Mouse (Mus musculus): ENCODE results near the gene Med16.

Gene Med16

GRCm38 (mm10) chr10:79908167-79909091 is at the start of gene Med16:
TSS of gene Med16 (minus strand) at chr10:79908923.
- peak; percentile 95 for DNase-seq

- DNase-seq, result peak; percentile 61
Observed at GRCm38 (mm10) chr10:79958140-79958816, 49.6 kb upstream of the Med16 start.

DNA sequence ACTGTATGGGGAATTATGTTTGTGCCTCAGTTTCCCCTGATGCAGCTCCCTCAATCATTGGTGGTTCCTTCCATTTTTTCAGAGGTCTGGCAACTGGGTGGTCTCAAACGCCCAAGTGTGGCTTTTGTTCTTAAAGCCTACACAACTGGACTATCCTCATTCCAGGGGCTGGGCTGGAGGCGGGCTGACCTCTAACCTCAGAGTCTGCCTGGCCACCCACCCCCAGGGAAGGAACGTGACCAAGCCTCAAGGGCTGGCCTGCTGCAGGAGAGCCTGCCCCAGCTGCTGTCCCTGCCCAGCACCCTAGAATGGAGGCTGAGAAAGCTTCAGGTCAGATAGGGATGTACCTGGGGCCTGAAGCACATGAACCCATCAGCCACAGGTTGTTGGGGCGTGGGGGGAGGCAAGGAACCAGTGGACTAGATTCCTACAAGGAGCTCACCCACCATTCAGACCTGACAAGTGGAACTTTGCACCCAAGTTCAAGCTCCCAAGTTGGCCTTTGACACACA is 48.0 kb upstream of the Med16 start:
- no peak for DNase-seq

- DNase-seq, result no peak
Observed at GRCm38 (mm10) chr10:79955691-79956090, 47.0 kb upstream of the Med16 start.

DNA sequence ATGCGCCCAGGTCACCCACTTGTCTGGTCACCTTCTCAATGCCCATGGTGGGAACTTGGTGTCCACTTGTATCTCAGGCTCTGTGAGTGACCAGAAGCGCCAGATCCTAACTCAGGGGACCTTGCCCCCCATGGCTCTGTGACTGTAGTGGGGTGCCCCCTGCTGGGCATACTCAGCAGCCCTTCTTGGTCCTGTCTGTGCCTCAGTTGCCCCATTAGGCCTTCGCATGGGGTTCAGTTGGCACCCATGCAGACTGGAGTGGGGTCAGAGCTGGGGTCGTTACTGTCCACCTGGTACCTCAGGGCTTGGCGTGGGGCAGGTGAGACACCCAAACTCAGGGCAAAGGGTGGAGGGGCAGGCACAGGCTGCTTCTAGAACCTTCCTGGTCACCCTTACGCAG is 45.2 kb upstream of the Med16 start:
- DNase-seq, result no peak

DNA sequence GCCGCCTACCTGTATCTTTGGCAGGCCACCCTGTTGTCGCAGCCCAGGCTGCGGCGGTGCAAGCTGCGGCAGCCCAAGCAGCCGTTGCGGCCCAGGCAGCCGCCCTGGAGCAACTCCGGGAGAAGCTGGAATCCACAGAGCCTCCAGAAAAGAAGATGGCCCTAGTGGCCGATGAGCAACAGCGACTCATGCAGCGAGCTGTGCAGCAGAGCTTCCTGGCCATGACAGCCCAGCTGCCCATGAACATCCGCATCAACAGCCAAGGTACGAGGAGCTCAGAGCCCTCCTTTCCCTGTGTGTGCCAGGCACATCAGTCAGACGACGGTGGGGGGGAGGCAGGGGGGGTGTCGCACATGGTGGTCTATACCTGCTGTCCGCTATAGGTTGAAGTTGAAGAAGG is 41.9 kb upstream of the Med16 start:
- no peak for DNase-seq

DNA sequence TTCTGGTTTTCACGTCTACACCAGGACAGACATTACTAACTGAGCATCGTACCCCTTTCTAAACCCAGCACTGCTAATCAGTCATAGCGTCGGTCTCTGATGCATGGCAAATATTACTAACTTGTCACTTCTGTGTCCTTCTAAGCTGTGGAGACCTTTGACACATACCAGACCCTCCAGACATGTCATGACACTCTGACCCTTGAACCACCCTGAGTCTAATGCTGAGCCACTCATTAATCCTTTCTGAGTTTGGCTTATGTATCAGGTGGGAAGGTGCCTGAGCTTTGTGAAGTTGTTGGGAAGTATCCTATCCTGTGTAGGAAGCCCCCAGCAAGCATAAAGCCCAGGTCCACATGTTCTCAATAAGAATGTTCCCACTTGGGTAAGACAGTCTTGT is 41.1 kb upstream of the Med16 start:
- no peak for DNase-seq

- no peak for DNase-seq
Observed at GRCm38 (mm10) chr10:79947502-79947901, 38.8 kb upstream of the Med16 start.

DNA sequence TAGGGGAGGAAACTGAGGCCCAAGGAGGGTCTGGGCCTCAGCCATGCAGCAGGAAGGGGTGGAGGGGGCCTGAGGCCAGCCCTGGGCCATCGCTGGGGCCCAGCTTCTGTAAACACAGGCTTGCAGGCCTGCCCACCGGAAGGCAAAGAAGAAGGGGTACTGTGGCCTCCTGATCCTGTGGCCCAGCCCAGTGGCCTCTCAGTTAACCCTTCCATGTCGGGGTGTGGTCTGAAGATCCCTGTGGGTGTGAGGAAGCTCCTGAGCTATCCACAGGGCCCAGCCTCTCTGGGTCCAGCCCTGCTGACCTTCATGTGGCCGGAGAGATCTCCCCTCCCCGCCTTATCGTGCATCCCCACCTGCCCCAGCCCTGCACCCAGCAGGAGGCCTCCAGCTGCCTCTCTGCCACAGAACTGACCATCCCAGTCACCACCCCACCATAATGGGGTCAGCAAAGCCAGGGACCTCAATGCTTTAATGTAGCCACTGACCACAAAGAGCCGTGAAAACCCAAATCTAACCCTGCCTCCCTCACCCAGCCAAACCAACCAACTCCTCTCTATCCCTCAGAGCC is 38.1 kb upstream of the Med16 start:
- no peak for DNase-seq

- DNase-seq, result no peak
Observed at GRCm38 (mm10) chr10:79945507-79946234, 36.9 kb upstream of the Med16 start.

- DNase-seq, result no peak
Observed at GRCm38 (mm10) chr10:79943471-79943901, 34.8 kb upstream of the Med16 start.

- DNase-seq, result no peak
Observed at GRCm38 (mm10) chr10:79942988-79943387, 34.3 kb upstream of the Med16 start.

- no peak for DNase-seq
Observed at GRCm38 (mm10) chr10:79940749-79941148, 32.0 kb upstream of the Med16 start.

- no peak for DNase-seq
Observed at GRCm38 (mm10) chr10:79937775-79938526, 29.2 kb upstream of the Med16 start.

GRCm38 (mm10) chr10:79936911-79937441 is 28.3 kb upstream of the Med16 start:
- DNase-seq, result no peak

- DNase-seq, result no peak
Observed at GRCm38 (mm10) chr10:79936284-79936910, 27.7 kb upstream of the Med16 start.

DNA sequence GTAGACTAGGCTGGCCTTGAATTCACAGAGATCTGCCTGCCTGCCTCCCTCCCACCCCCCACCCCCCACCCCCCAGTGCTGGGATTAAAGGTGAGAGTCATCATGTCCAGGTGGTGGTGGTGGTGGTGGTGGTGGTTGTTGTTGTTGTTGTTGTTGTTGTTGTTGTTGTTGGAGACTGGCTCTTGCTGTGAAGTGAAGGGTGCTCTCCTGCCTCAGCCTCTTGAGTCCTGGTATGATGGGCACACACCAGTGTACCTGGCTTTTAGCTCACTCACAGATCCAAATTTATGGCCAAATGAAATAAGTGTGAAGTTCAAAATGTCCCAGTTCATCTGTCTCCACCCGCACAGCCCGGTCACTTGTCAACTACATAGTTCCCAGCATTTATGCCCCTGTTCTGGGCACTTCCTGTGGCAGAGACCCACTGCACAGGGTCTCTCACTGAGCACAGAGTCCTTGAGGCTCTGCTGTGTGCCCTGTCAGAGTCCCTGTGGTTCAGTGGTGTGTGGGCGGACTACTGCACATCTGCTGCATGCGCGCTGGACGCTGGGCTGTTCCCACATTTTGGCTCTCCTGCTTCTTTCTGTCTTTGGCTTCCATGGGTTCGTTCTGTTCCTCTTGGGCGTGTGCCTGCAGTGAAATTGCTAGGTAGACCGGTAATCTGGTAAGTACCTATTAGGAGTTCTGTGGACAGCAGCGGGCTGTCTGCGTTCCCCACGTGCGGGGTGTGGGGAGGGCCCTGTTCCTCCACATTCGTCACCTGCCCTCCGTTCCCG is 26.3 kb upstream of the Med16 start:
- DNase-seq, result no peak

DNA sequence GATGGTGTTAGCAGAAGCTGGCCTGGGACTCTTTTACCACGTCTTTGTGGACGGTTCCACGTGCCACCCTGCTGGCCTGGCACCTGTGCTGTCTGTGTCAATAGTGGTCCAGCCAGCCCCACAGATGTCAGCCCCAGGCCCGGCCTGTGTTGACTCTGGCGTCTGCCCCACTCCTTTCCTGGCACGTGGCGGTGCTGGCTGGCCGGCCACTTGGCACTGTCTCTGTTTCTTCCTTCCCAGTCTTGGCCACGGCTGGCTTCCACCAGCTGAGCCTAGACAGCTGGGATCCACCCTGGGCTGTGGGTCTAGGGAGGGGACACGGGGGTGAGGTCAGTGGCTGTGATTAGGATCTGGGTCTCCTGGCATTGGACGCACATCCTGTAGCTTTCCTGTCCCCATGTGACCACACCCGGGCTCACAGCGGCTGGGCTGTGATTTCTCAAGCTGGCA is 25.6 kb upstream of the Med16 start:
- DNase-seq, result peak; percentile 71

DNA sequence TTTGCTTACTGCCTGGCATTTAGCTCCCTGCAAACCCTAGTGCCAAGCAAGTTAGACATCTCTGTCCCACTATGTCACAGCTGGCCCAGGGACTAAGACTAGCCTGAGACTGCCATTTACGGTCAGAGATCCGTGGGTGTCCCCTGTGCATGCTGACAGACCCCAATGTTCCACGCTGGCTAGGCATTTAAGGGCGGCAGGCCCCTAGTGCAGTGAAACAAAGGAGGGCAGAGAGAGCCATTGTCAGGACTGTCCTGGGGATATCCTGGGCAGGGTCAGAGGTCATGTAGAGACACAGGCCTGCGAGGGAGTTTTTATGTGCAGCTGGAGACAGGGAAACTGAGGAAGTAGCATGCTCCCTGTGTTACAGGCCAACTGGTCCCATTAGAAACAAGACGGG is 25.1 kb upstream of the Med16 start:
- DNase-seq, result no peak

DNA sequence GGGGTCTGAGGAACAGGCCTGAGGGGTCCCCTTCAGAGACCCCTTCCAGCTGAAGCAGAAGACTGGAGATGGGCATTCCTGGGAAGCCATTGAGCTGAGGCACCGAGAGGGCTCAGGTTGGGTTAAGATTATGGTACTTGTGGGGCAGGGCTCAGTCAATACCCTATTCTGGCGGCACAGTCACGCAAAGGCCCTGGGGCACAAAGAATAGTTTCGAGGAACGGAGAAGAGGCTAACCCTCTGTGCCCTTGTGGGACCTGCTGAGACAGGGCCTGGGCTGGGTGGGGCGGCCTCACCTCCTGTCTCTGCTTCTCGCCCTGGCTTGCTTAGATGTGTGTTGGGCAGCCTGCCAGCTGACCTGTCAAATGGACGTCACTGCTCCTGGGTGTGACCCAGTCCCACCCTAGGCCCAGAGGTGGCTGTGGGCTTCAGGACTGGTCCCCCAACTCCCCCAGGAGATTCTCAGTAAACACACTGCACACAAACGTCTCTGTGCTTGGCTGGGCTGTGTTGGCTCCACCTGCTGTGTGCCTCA is 24.5 kb upstream of the Med16 start:
- no peak for DNase-seq
